Mouse (Mus musculus): Measurements from ENCODE around the gene Pkd1. TPM values are rescaled to one million over a fixed set of nuclear protein-coding genes. Genes with fewer than 3 reads are reported as not detected.

The Pkd1 gene
- polyA plus RNA-seq, 1 experiment from 2014 or later: 16.8 TPM

GRCm38 (mm10) chr17:24583599-24584460 is 34.2 kb downstream of the Pkd1 start:
- H3K4me3 ChIP-seq (ENCODE audit: control insufficient read depth in 1 of 2, insufficient read depth in 1 of 2, low read depth in 1 of 2, low read length in 2 of 2): no peak overlapping the region
- H3K36me3 ChIP-seq (ENCODE audit: control insufficient read depth, insufficient read depth, low read length): peaks cover 83% of the 10 kb centered on the region
- H3K27me3 ChIP-seq (ENCODE audit: control insufficient read depth, insufficient read depth, low read length): no peaks in the 10 kb centered on the region
- H3K4me1 ChIP-seq (ENCODE audit: control insufficient read depth in 2 of 2, insufficient read depth in 2 of 2, low read length in 2 of 2): no peaks in the 10 kb centered on the region
- H3K9ac ChIP-seq (ENCODE audit: low read length): no peak overlapping the region; the same call in 1 of the 2 replicates
- 65% methylated on average over 5 of the region's 5 CpGs for WGBS
- H3K4me2 ChIP-seq (ENCODE audit: low read length): no peak overlapping the region
- ATAC-seq (ENCODE audit: insufficient number of reproducible peaks, insufficient read depth, low FRiP score, low read depth): peak; percentile 46; the same call in 1 of the 2 replicates
- H3K27ac ChIP-seq (replicated peaks in 1 of 2; ENCODE audit: control insufficient read depth in 1 of 2, insufficient read depth in 1 of 2, low read depth in 2 of 2, low read length in 2 of 2): peak overlapping the region; percentile 37 to 70
- no peaks in the 10 kb centered on the region for H3K9me3 ChIP-seq (ENCODE audit: control insufficient read depth, low read length)

GRCm38 (mm10) chr17:24584520-24584919 is 34.9 kb downstream of the Pkd1 start:
- Histone ChIP-seq H3K9ac (ENCODE audit: low read length) (no peak overlapping the region), H3K9me3 (ENCODE audit: control insufficient read depth, low read length) (no peaks in the 10 kb centered on the region), H3K27ac (replicated peaks in 1 of 2; ENCODE audit: control insufficient read depth in 1 of 2, insufficient read depth in 1 of 2, low read depth in 2 of 2, low read length in 2 of 2) (peak overlapping the region; percentile 16 to 35; a peak in 3 of 4 replicates), H3K4me3 (ENCODE audit: control insufficient read depth in 1 of 2, insufficient read depth in 1 of 2, low read depth in 1 of 2, low read length in 2 of 2) (no peak overlapping the region), H3K4me1 (ENCODE audit: control insufficient read depth in 2 of 2, insufficient read depth in 2 of 2, low read length in 2 of 2) (no peaks in the 10 kb centered on the region), H3K27me3 (ENCODE audit: control insufficient read depth, insufficient read depth, low read length) (no peaks in the 10 kb centered on the region), H3K36me3 (ENCODE audit: control insufficient read depth, insufficient read depth, low read length) (peaks cover 81% of the 10 kb centered on the region), H3K4me2 (ENCODE audit: low read length) (no peak overlapping the region)
- ATAC-seq (ENCODE audit: insufficient number of reproducible peaks, insufficient read depth, low FRiP score, low read depth): no peak
- 74% methylated on average over 3 of the region's 3 CpGs for WGBS

GRCm38 (mm10) chr17:24586532-24586931 is 36.9 kb downstream of the Pkd1 start:
- H3K4me2 ChIP-seq (ENCODE audit: low read length): no peak overlapping the region

GRCm38 (mm10) chr17:24590943-24591342 is 41.3 kb downstream of the Pkd1 start:
- ATAC-seq (ENCODE audit: insufficient number of reproducible peaks, insufficient read depth, low FRiP score, low read depth): no peak
- Histone ChIP-seq H3K36me3 (ENCODE audit: control insufficient read depth, insufficient read depth, low read length) (peaks cover 95% of the 10 kb centered on the region), H3K9ac (ENCODE audit: low read length) (no peak overlapping the region), H3K27ac (replicated peaks in 1 of 2; ENCODE audit: control insufficient read depth in 1 of 2, insufficient read depth in 1 of 2, low read depth in 2 of 2, low read length in 2 of 2) (no peak overlapping the region), H3K9me3 (ENCODE audit: control insufficient read depth, low read length) (no peaks in the 10 kb centered on the region), H3K4me3 (ENCODE audit: control insufficient read depth in 1 of 2, insufficient read depth in 1 of 2, low read depth in 1 of 2, low read length in 2 of 2) (no peak overlapping the region), H3K27me3 (ENCODE audit: control insufficient read depth, insufficient read depth, low read length) (no peaks in the 10 kb centered on the region), H3K4me2 (ENCODE audit: low read length) (no peak overlapping the region), H3K4me1 (ENCODE audit: control insufficient read depth in 2 of 2, insufficient read depth in 2 of 2, low read length in 2 of 2) (no peaks in the 10 kb centered on the region)
- 68% methylated on average over 3 of the region's 3 CpGs for WGBS

More at GRCm38 (mm10) chr17:24586532-24586931, 36.9 kb downstream of the Pkd1 start:
- H3K36me3 ChIP-seq (ENCODE audit: control insufficient read depth, insufficient read depth, low read length): peaks cover 78% of the 10 kb centered on the region
- WGBS: 92% methylated on average over 4 of the region's 4 CpGs
- no peaks in the 10 kb centered on the region for H3K9me3 ChIP-seq (ENCODE audit: control insufficient read depth, low read length)
- H3K4me3 ChIP-seq (ENCODE audit: control insufficient read depth in 1 of 2, insufficient read depth in 1 of 2, low read depth in 1 of 2, low read length in 2 of 2): no peak overlapping the region
- no peaks in the 10 kb centered on the region for H3K27me3 ChIP-seq (ENCODE audit: control insufficient read depth, insufficient read depth, low read length)
- no peak overlapping the region for H3K9ac ChIP-seq (ENCODE audit: low read length)
- no peak for ATAC-seq (ENCODE audit: insufficient number of reproducible peaks, insufficient read depth, low FRiP score, low read depth)
- no peak overlapping the region for H3K27ac ChIP-seq (replicated peaks in 1 of 2; ENCODE audit: control insufficient read depth in 1 of 2, insufficient read depth in 1 of 2, low read depth in 2 of 2, low read length in 2 of 2)
- H3K4me1 ChIP-seq (ENCODE audit: control insufficient read depth in 2 of 2, insufficient read depth in 2 of 2, low read length in 2 of 2): no peaks in the 10 kb centered on the region

GRCm38 (mm10) chr17:24591695-24592094 is 42.1 kb downstream of the Pkd1 start:
- no peak for ATAC-seq (ENCODE audit: insufficient number of reproducible peaks, insufficient read depth, low FRiP score, low read depth)
- Histone ChIP-seq H3K27me3 (ENCODE audit: control insufficient read depth, insufficient read depth, low read length) (no peaks in the 10 kb centered on the region), H3K36me3 (ENCODE audit: control insufficient read depth, insufficient read depth, low read length) (peaks cover 95% of the 10 kb centered on the region), H3K4me2 (ENCODE audit: low read length) (no peak overlapping the region), H3K4me3 (ENCODE audit: control insufficient read depth in 1 of 2, insufficient read depth in 1 of 2, low read depth in 1 of 2, low read length in 2 of 2) (no peak overlapping the region), H3K9ac (ENCODE audit: low read length) (no peak overlapping the region), H3K27ac (replicated peaks in 1 of 2; ENCODE audit: control insufficient read depth in 1 of 2, insufficient read depth in 1 of 2, low read depth in 2 of 2, low read length in 2 of 2) (no peak overlapping the region), H3K4me1 (ENCODE audit: control insufficient read depth in 2 of 2, insufficient read depth in 2 of 2, low read length in 2 of 2) (no peaks in the 10 kb centered on the region), H3K9me3 (ENCODE audit: control insufficient read depth, low read length) (no peaks in the 10 kb centered on the region)
- WGBS: 92% methylated on average over 5 of the region's 5 CpGs

- Histone ChIP-seq H3K4me2 (ENCODE audit: low read length) (no peak overlapping the region), H3K27ac (replicated peaks in 1 of 2; ENCODE audit: control insufficient read depth in 1 of 2, insufficient read depth in 1 of 2, low read depth in 2 of 2, low read length in 2 of 2) (no peak overlapping the region), H3K27me3 (ENCODE audit: control insufficient read depth, insufficient read depth, low read length) (no peaks in the 10 kb centered on the region), H3K9ac (ENCODE audit: low read length) (no peak overlapping the region), H3K4me3 (ENCODE audit: control insufficient read depth in 1 of 2, insufficient read depth in 1 of 2, low read depth in 1 of 2, low read length in 2 of 2) (no peak overlapping the region), H3K36me3 (ENCODE audit: control insufficient read depth, insufficient read depth, low read length) (peaks cover 95% of the 10 kb centered on the region), H3K4me1 (ENCODE audit: control insufficient read depth in 2 of 2, insufficient read depth in 2 of 2, low read length in 2 of 2) (no peaks in the 10 kb centered on the region), H3K9me3 (ENCODE audit: control insufficient read depth, low read length) (no peaks in the 10 kb centered on the region)
- WGBS: 82% methylated on average over 5 of the region's 5 CpGs
- no peak for ATAC-seq (ENCODE audit: insufficient number of reproducible peaks, insufficient read depth, low FRiP score, low read depth)
Observed at GRCm38 (mm10) chr17:24593248-24593647, 43.6 kb downstream of the Pkd1 start.

GRCm38 (mm10) chr17:24593992-24594890 is 44.6 kb downstream of the Pkd1 start:
- H3K4me2 ChIP-seq (ENCODE audit: low read length): no peak overlapping the region
- no peak overlapping the region for H3K4me3 ChIP-seq (ENCODE audit: control insufficient read depth in 1 of 2, insufficient read depth in 1 of 2, low read depth in 1 of 2, low read length in 2 of 2)
- 91% methylated on average over 26 of the region's 26 CpGs for WGBS
- H3K9me3 ChIP-seq (ENCODE audit: control insufficient read depth, low read length): no peaks in the 10 kb centered on the region
- no peaks in the 10 kb centered on the region for H3K27me3 ChIP-seq (ENCODE audit: control insufficient read depth, insufficient read depth, low read length)
- no peak for ATAC-seq (ENCODE audit: insufficient number of reproducible peaks, insufficient read depth, low FRiP score, low read depth)
- no peak overlapping the region for H3K9ac ChIP-seq (ENCODE audit: low read length)
- no peaks in the 10 kb centered on the region for H3K4me1 ChIP-seq (ENCODE audit: control insufficient read depth in 2 of 2, insufficient read depth in 2 of 2, low read length in 2 of 2)
- peaks cover 97% of the 10 kb centered on the region for H3K36me3 ChIP-seq (ENCODE audit: control insufficient read depth, insufficient read depth, low read length)
- H3K27ac ChIP-seq (replicated peaks in 1 of 2; ENCODE audit: control insufficient read depth in 1 of 2, insufficient read depth in 1 of 2, low read depth in 2 of 2, low read length in 2 of 2): no peak overlapping the region
